Mouse (Mus musculus) kidney, adult 2 months (tissue): ENCODE results near the gene Kbtbd12.

Experiments
- CTCF ChIP-seq: fragments of 200-500 bp; conservative IDR thresholded peaks from 2 replicates; pipeline ENCODE4 v1.5.1; 2011; ENCODE audit warnings: low read depth, mild to moderate bottlenecking, control low read depth, low read length, moderate library complexity, mixed read lengths; ENCODE audit not compliant: insufficient read depth, insufficient read length
- POLR2A ChIP-seq: fragments of 200-500 bp; IDR thresholded peaks from one replicate; pipeline ENCODE4 v1.6.1; 2011; ENCODE audit warnings: low read depth, low read length, control low read depth

GRCm38 (mm10) chr6:88592367-88592766, 45.4 kb downstream of the Kbtbd12 start:
- no peak for TF ChIP-seq CTCF
- TF ChIP-seq POLR2A: no peak
